Mouse (Mus musculus) cerebellum, adult 2 months (tissue): Measurements from ENCODE around the gene Gm20517. TPM values are rescaled to one million over a fixed set of nuclear protein-coding genes. Genes with fewer than 3 reads are reported as not detected.

Experiments
- DNase-seq, 2 experiments: peaks; one replicate each; pipeline ENCODE4 v3.0.0; 2021
- H3K27ac ChIP-seq: fragments of 200-500 bp; 2 replicates; pipeline ENCODE4 v1.5.1; 2012; ENCODE audit warnings: low read length, control low read depth, inconsistent platforms; ENCODE audit not compliant: insufficient read depth
- H3K27me3 ChIP-seq: fragments of 200-500 bp; 2 replicates; pipeline ENCODE4 v1.6.1; 2012; ENCODE audit warnings: inconsistent platforms, mild to moderate bottlenecking, low read length, moderate library complexity; ENCODE audit not compliant: control insufficient read depth, insufficient read depth
- H3K4me1 ChIP-seq: fragments of 200-500 bp; 2 replicates; pipeline ENCODE4 v1.6.1; 2011; ENCODE audit warnings: low read length; ENCODE audit not compliant: control insufficient read depth, insufficient read depth
- H3K4me3 ChIP-seq: fragments of 200-500 bp; replicated peaks from 2 replicates; pipeline ENCODE3; 2011; ENCODE audit warnings: mild to moderate bottlenecking, low read depth, low read length, control low read depth; ENCODE audit not compliant: insufficient read depth
- CTCF ChIP-seq: fragments of 200-500 bp; IDR thresholded peaks from 2 replicates; pipeline ENCODE4 v1.5.1; 2011; ENCODE audit warnings: low read depth, mild to moderate bottlenecking, control low read depth, low read length, moderate library complexity, borderline replicate concordance; ENCODE audit not compliant: insufficient read depth
- POLR2A ChIP-seq: fragments of 200-500 bp; IDR thresholded peaks from 2 replicates; pipeline ENCODE4 v1.6.1; 2011; ENCODE audit warnings: low read length, control low read depth, borderline replicate concordance; ENCODE audit not compliant: insufficient read depth
- WGBS: fragments of 180-500 bp; shearing (Covaris S2); methylation state at CpG from one replicate; pipeline ENCODE4 v1.1.7; 2018; 5-methylcytosine and 5-hydroxymethylcytosine counted together
- polyA plus RNA-seq: library from polyadenylated mRNA; depleted of rRNA; stranded (reverse); fragments of >200 nt; gene quantifications from 2 replicates; pipeline ENCODE4 v1.2.3, GENCODE M21; 2012

The Gm20517 gene
- polyA plus RNA-seq, 1 experiment: 1.7 TPM

GRCm38 (mm10) chr17:47571621-47572020, 39.8 kb upstream of the Gm20517 start:
- TF ChIP-seq POLR2A (no peak), CTCF (no peak)
- no peak for DNase-seq
- no peak overlapping the region for H3K27ac ChIP-seq
- WGBS: 26% methylated on average over 7 of the region's 7 CpGs
- no peaks in the 10 kb centered on the region for H3K4me1 ChIP-seq
- no peaks in the 10 kb centered on the region for H3K27me3 ChIP-seq
- no peak overlapping the region for H3K4me3 ChIP-seq

GRCm38 (mm10) chr17:47572436-47572835, 39.0 kb upstream of the Gm20517 start:
- no peak for TF ChIP-seq CTCF
- no peak for TF ChIP-seq POLR2A
- no peak for DNase-seq

GRCm38 (mm10) chr17:47574028-47574427, 37.4 kb upstream of the Gm20517 start:
- H3K4me1 ChIP-seq: no peaks in the 10 kb centered on the region
- no peak for DNase-seq
- H3K27ac ChIP-seq: no peak overlapping the region
- H3K4me3 ChIP-seq: no peak overlapping the region
- no peaks in the 10 kb centered on the region for H3K27me3 ChIP-seq
- no peak for TF ChIP-seq POLR2A
- TF ChIP-seq CTCF: no peak
- 81% methylated on average over 8 of the region's 8 CpGs for WGBS

More at GRCm38 (mm10) chr17:47572436-47572835, 39.0 kb upstream of the Gm20517 start:
- Histone ChIP-seq H3K27ac (no peak overlapping the region), H3K27me3 (no peaks in the 10 kb centered on the region), H3K4me1 (no peaks in the 10 kb centered on the region), H3K4me3 (no peak overlapping the region)

- 54% methylated on average over 11 of the region's 11 CpGs for WGBS
- H3K27ac ChIP-seq: no peak overlapping the region
- H3K4me3 ChIP-seq: no peak overlapping the region
- H3K4me1 ChIP-seq: no peaks in the 10 kb centered on the region
- no peaks in the 10 kb centered on the region for H3K27me3 ChIP-seq
- no peak for DNase-seq
- TF ChIP-seq POLR2A (no peak), CTCF (no peak)
Observed at GRCm38 (mm10) chr17:47574830-47575229, 36.6 kb upstream of the Gm20517 start.

- Histone ChIP-seq H3K4me3 (no peak overlapping the region), H3K4me1 (no peaks in the 10 kb centered on the region), H3K27me3 (no peaks in the 10 kb centered on the region), H3K27ac (no peak overlapping the region)
- DNase-seq: no peak
- 89% methylated on average over 6 of the region's 6 CpGs for WGBS
- TF ChIP-seq POLR2A (no peak), CTCF (no peak)
Observed at GRCm38 (mm10) chr17:47578655-47579054, 32.7 kb upstream of the Gm20517 start.

GRCm38 (mm10) chr17:47580962-47581361, 30.4 kb upstream of the Gm20517 start:
- Histone ChIP-seq H3K27ac (no peak overlapping the region), H3K4me3 (no peak overlapping the region), H3K27me3 (no peaks in the 10 kb centered on the region), H3K4me1 (no peaks in the 10 kb centered on the region)
- no peak for TF ChIP-seq CTCF
- DNase-seq: no peak
- whole genome bisulfite sequencing: 87% methylated on average over 4 of the region's 4 CpGs

GRCm38 (mm10) chr17:47588517-47588916, 22.9 kb upstream of the Gm20517 start:
- Histone ChIP-seq H3K27me3 (no peaks in the 10 kb centered on the region), H3K4me3 (no peak overlapping the region), H3K4me1 (no peaks in the 10 kb centered on the region), H3K27ac (no peak overlapping the region)
- TF ChIP-seq POLR2A: no peak
- no peak for TF ChIP-seq CTCF
- DNase-seq: no peak
- 83% methylated on average over 8 of the region's 8 CpGs for WGBS

- Histone ChIP-seq H3K27me3 (no peaks in the 10 kb centered on the region), H3K27ac (no peak overlapping the region), H3K4me1 (peaks cover 5% of the 10 kb centered on the region; the same call in 1 of the 2 replicates), H3K4me3 (no peak overlapping the region)
- no peak for DNase-seq
- 92% methylated on average over 3 of the region's 3 CpGs for WGBS
- no peak for TF ChIP-seq POLR2A
- TF ChIP-seq CTCF: no peak
Observed at GRCm38 (mm10) chr17:47591073-47591472, 20.3 kb upstream of the Gm20517 start.
